Mouse (Mus musculus) brain, embryonic 14.5 days (tissue): ENCODE results near the gene Tsacc.
"Not testable (repeated sequence)": the region's sequence is repeated elsewhere in the genome, so short reads cannot be mapped to it uniquely, and the experiment has no call there.

Source experiments
- CTCF ChIP-seq: fragments of 200-500 bp; IDR thresholded peaks from 2 replicates; pipeline ENCODE4 v1.5.1; 2012; ENCODE audit warnings: inconsistent platforms, mild to moderate bottlenecking, moderate library complexity, borderline replicate concordance; ENCODE audit not compliant: insufficient read depth, insufficient read length; ENCODE audit errors: extremely low read depth
- POLR2A ChIP-seq: fragments of 200-500 bp; IDR thresholded peaks from 2 replicates; pipeline ENCODE4 v1.6.1; 2012; ENCODE audit warnings: mild to moderate bottlenecking, inconsistent platforms, borderline replicate concordance; ENCODE audit not compliant: poor library complexity, insufficient read depth, insufficient read length, severe bottlenecking; ENCODE audit errors: extremely low read depth

- not testable (repeated sequence) for TF ChIP-seq POLR2A, CTCF
Observed at GRCm38 (mm10) chr3:88284815-88285564, 11.8 kb downstream of the Tsacc start.
